Mouse (Mus musculus) heart, adult 2 months (tissue): Measurements from ENCODE around the gene Cst3.
A peak's percentile ranks its signal among the peaks of the same experiment; 100 is the strongest.

Experiments
- CTCF ChIP-seq: fragments of 200-600 bp; IDR thresholded peaks from 2 replicates; pipeline ENCODE4 v1.8.1; 2022; ENCODE audit warnings: antibody characterized with exemption, mild to moderate bottlenecking, moderate library complexity
- POLR2A ChIP-seq: fragments of 200-500 bp; IDR thresholded peaks from 2 replicates; pipeline ENCODE4 v1.6.1; 2011; ENCODE audit warnings: mild to moderate bottlenecking, low read depth, low read length, control low read depth; ENCODE audit not compliant: insufficient read depth

DNA sequence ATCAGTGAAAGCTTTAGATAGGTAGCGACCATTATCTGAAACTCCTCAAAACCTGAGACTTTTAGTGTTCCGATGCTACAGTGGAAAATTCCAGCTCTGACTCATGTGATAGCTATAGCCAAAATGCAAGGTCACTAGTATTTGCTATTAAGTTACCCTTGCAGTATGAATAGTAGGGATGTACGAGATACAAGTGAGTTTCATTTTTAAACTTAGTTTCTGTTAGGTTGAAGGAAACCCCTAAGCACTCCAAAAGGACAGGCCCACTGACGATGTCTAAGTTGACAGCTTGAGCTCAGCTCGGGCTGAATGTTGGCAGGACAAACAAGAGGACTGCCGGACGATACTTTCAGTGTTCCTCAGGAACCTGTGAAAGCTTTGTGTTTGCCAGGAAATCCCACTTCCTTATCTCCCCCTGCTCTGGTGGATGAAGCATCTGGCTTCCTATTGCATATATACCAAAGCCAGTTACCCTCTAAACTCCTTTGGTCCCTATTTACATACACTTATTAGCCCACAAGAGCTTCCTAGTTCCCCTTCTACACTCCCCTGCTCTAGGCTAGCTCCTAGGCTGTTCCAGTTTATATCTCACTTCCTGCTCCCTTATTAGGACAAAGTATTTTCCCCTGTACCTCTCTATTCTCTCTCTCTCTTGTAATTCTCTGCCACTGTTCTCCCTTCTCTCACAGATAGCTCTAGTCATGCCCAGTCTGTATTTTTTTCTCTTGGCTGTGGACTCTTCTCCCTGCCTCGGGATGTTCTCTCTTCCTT lies 18.7 kb downstream of the Cst3 start:
- TF ChIP-seq CTCF (no peak), POLR2A (peak; percentile 26; the same call in 1 of the 2 replicates)
